Mouse (Mus musculus) thymus, adult 2 months (tissue): ENCODE data around the gene Spdl1. TPM values are rescaled to one million over a fixed set of nuclear protein-coding genes. Genes with fewer than 3 reads are reported as not detected.
A peak's percentile ranks its signal among the peaks of the same experiment; 100 is the strongest.

Experiments used
- DNase-seq: peaks from one replicate; pipeline ENCODE4 v3.0.0; 2021
- H3K27ac ChIP-seq: fragments of 200-500 bp; 2 replicates; pipeline ENCODE4 v1.5.1; 2012; ENCODE audit warnings: low read length, control low read depth; ENCODE audit not compliant: control insufficient read depth, insufficient read depth
- H3K27me3 ChIP-seq: fragments of 200-500 bp; 2 replicates; pipeline ENCODE4 v1.6.1; 2012; ENCODE audit warnings: mild to moderate bottlenecking, low read length, moderate library complexity, mixed read lengths; ENCODE audit not compliant: control insufficient read depth, insufficient read depth
- H3K36me3 ChIP-seq: fragments of 200-500 bp; 2 replicates; pipeline ENCODE4 v1.6.1; 2012; ENCODE audit warnings: mild to moderate bottlenecking, low read length, moderate library complexity; ENCODE audit not compliant: control insufficient read depth, insufficient read depth
- H3K4me1 ChIP-seq: fragments of 200-500 bp; replicated peaks from 2 replicates; pipeline ENCODE4 v1.6.1; 2012; ENCODE audit warnings: low read length; ENCODE audit not compliant: control insufficient read depth, insufficient read depth
- H3K4me3 ChIP-seq: fragments of 200-500 bp; 2 replicates; pipeline ENCODE4 v1.5.1; 2012; ENCODE audit warnings: mild to moderate bottlenecking, low read length, control low read depth, moderate library complexity; ENCODE audit not compliant: control insufficient read depth, insufficient read depth
- CTCF ChIP-seq: fragments of 200-500 bp; IDR thresholded peaks from 2 replicates; pipeline ENCODE4 v1.5.1; 2012; ENCODE audit warnings: mild to moderate bottlenecking, control low read depth, low read length, moderate library complexity, borderline replicate concordance; ENCODE audit not compliant: control insufficient read depth, poor library complexity, insufficient read depth; ENCODE audit errors: extremely low read depth
- POLR2A ChIP-seq: fragments of 200-500 bp; IDR thresholded peaks from 2 replicates; pipeline ENCODE4 v1.6.1; 2012; ENCODE audit warnings: mild to moderate bottlenecking, low read length, control low read depth, moderate library complexity; ENCODE audit not compliant: control insufficient read depth, poor library complexity, insufficient read depth; ENCODE audit errors: extremely low read depth
- WGBS: fragments of 180-500 bp; shearing (Covaris S2); methylation state at CpG from one replicate; pipeline ENCODE4 v1.1.7; 2018; 5-methylcytosine and 5-hydroxymethylcytosine counted together
- polyA plus RNA-seq: library from polyadenylated mRNA; depleted of rRNA; stranded (reverse); fragments of >200 nt; gene quantifications from 2 replicates; pipeline ENCODE4 v1.2.3, GENCODE M21; 2012

Spdl1 gene
- polyA plus RNA-seq, 1 experiment, result 7.6 TPM

DNA sequence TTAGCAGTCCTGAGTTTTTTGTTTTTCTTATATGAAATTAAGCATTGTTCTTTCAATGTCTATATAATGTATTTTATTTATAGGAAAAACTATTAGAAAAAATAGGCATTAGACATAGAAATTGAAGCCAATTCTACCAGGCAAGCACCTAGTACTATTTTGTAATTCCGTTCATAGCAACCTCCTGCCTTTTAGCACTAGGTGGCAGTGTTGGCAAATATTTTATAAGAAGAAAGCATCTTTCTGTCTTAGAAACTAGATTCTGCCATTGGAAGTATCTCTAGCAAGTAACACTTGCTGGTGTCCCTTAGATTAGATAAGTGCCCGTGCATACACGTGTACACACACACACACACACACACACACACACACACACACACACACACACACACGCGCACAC, 10.1 kb upstream of the Spdl1 start:
- TF ChIP-seq CTCF, result no peak
- TF ChIP-seq POLR2A, result no peak
- WGBS, result 33% methylated on average over 5 of the region's 5 CpGs
- H3K27me3 ChIP-seq, result no peaks in the 10 kb centered on the region
- H3K27ac ChIP-seq, result no peak overlapping the region
- H3K36me3 ChIP-seq, result no peaks in the 10 kb centered on the region
- no peak overlapping the region for H3K4me3 ChIP-seq
- H3K4me1 ChIP-seq, result peaks cover 27% of the 10 kb centered on the region
- no peak for DNase-seq

DNA sequence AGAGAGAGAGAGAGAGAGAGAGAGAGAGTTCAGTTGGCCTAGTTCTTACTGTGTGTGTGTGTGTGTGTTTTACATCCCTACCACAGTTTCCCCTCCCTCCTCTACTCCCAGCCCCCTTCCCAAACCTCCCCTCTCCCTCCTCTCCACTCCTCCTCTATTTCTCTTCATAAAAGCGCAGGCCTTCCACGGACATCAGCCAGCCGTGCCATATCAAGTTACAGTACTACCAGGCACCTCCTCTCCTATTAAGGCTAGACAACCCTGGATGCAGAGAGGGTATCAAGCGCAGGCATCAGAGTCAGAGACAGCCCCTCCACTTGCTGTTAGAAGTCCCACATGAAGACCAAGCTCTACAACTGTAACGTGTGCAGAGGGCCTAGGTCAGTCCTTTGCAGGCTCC, 6.8 kb upstream of the Spdl1 start:
- no peaks in the 10 kb centered on the region for H3K36me3 ChIP-seq
- TF ChIP-seq CTCF, result no peak
- TF ChIP-seq POLR2A, result no peak
- H3K27me3 ChIP-seq, result no peaks in the 10 kb centered on the region
- WGBS, result 72% methylated on average over 5 of the region's 5 CpGs
- no peak overlapping the region for H3K4me3 ChIP-seq
- no peak for DNase-seq
- peak overlapping the region; percentile 67 for H3K27ac ChIP-seq
- H3K4me1 ChIP-seq, result peaks cover 34% of the 10 kb centered on the region

DNA sequence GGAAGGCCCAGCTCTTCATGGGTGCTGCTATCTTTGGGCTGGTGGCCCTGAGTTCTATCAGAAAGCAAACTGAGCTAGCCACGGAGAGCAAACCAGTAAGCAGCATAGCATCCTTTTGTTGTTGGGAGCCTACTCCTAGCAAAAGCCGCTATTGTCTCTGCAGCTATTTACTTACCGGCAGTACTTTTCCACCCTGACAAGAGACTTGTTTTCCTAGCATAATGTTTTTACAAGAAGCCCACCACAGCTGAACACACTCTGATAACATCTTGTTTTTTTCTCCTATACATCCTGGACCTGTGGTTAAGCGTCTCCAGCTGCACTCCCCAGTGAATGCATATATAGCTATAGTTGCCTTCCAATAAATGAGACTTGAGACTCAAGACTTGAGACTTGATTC, 5.6 kb upstream of the Spdl1 start:
- DNase-seq, result peak; percentile 39
- Histone ChIP-seq H3K27ac (peak overlapping the region; percentile 97), H3K4me1 (peaks cover 34% of the 10 kb centered on the region), H3K36me3 (no peaks in the 10 kb centered on the region), H3K27me3 (no peaks in the 10 kb centered on the region), H3K4me3 (no peak overlapping the region)
- WGBS, result 6% methylated on average over 4 of the region's 4 CpGs
- TF ChIP-seq CTCF (no peak), POLR2A (no peak)

DNA sequence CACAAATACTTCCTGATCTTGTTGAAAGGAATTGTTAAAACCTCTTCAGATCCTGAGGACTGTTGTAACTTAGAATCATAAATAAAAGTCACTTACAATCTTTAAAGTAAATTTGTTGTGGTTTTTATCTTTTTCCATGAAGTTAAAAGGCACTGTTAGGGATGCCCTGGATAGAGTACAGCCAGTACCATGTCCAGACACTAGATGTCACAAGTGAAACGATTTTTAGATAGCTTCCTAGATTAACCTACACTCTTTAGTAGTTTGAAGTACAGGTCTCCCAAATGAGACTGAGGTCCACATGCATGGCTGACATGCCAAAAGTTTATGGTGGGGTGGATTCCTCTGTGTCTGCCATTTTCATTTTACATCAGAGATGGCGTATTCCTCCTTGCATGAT, 2.8 kb upstream of the Spdl1 start:
- no peak overlapping the region for H3K4me3 ChIP-seq
- TF ChIP-seq CTCF (no peak), POLR2A (no peak)
- H3K4me1 ChIP-seq, result peaks cover 34% of the 10 kb centered on the region
- no peak overlapping the region; the same call in 1 of the 2 replicates for H3K27ac ChIP-seq
- no peak for DNase-seq
- no peaks in the 10 kb centered on the region for H3K27me3 ChIP-seq
- no peaks in the 10 kb centered on the region for H3K36me3 ChIP-seq
- WGBS, result 44% methylated on average over 2 of the region's 2 CpGs

DNA sequence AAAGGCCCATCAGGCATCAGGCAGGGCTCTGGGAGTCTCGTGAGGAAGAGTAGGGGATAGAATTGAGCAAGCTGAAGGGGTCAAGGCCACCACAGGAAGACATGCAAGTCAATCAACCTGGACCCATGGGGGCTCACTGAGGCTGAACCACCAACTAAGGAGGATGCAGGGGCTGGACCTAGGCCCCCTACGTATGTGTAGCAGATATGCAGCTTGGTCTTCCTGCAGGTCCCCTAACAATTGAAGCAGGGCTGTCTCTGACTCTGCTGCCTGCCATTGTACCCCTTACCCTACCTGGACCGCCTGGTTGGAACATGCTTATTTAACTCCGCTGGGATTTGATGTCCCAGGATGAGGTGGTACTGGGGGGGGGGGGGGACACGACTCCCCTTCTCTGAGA, 763 bp downstream of the Spdl1 start:
- no peak for TF ChIP-seq POLR2A
- no peak for TF ChIP-seq CTCF
- Histone ChIP-seq H3K4me3 (peak overlapping the region; percentile 42), H3K27me3 (no peaks in the 10 kb centered on the region), H3K27ac (no peak overlapping the region), H3K36me3 (peaks cover 18% of the 10 kb centered on the region), H3K4me1 (peaks cover 13% of the 10 kb centered on the region)
- WGBS, result 21% methylated on average over 5 of the region's 5 CpGs
- no peak for DNase-seq

DNA sequence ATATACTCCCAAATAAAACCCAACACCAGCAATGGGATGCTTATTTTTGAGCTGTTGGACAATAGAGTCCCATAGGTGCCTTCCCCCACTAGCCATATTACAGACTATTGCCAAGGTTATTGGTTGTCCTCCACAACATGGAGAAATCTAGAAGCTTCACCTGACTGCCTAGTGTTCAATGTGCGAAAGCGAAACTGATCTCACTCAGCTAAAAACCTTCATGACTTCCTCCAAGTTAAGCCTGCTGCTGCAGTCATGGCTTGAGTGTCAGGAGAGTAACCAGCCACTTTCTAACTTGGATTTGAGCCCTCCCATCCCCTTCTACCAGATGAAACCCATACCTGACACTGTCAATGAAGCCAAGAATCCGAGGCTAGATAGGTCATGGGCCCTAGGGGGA, 5.6 kb downstream of the Spdl1 start:
- no peak for DNase-seq
- Histone ChIP-seq H3K27ac (no peak overlapping the region), H3K4me3 (no peak overlapping the region), H3K27me3 (no peaks in the 10 kb centered on the region), H3K4me1 (peaks cover 5% of the 10 kb centered on the region), H3K36me3 (peaks cover 39% of the 10 kb centered on the region)
- TF ChIP-seq CTCF (no peak), POLR2A (no peak)
- WGBS, result 95% methylated on average over 3 of the region's 3 CpGs

DNA sequence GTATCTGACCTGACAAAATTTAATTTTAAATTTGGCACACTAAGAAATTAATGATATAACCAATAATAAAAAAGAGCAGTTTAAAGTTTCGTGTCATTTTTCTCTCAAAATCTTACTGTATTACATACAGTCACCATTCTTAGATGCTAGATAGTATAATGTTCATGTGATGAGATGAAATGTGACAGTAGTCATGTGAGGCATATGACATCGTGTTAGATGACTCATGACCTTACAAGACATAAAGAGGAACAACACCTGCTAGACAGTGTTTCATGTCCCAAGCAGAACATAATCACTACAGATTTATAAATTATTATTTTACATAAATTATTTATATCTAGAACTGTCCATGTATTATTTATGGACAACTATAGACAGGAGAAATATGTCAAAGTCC, 6.5 kb downstream of the Spdl1 start:
- TF ChIP-seq POLR2A (no peak), CTCF (no peak)
- no peaks in the 10 kb centered on the region for H3K4me1 ChIP-seq
- WGBS, result 92% methylated on average over 2 of the region's 2 CpGs

More for the DNA sequence above, 6.5 kb downstream of the Spdl1 start:
- no peak for DNase-seq
- peaks cover 45% of the 10 kb centered on the region for H3K36me3 ChIP-seq
- H3K4me3 ChIP-seq, result no peak overlapping the region
- H3K27me3 ChIP-seq, result no peaks in the 10 kb centered on the region
- no peak overlapping the region for H3K27ac ChIP-seq
